Mouse (Mus musculus) granulocyte monocyte progenitor cell, adult 5-6 weeks (primary cell): ENCODE results near the gene Zfp119b. TPM values are rescaled to one million over a fixed set of nuclear protein-coding genes. Genes with fewer than 3 reads are reported as not detected.

Source experiments
- ATAC-seq: replicated peaks from 2 replicates; pipeline ENCODE4 v1.8.0; 2016; ENCODE audit warnings: mild to moderate bottlenecking, moderate TSS enrichment, inconsistent platforms; ENCODE audit not compliant: poor library complexity, severe bottlenecking
- total RNA-seq, 2 experiments: library from RNA; stranded (forward) in 1 of 2; stranded (reverse) in 1 of 2; fragments of 200-712, 200-1000 nt in 1 of 2; fragments of >200 nt in 1 of 2; fragmentation: Nextera tagmentation in 1 of 2; gene quantifications; 2 replicates each; pipeline ENCODE4 v1.2.3; 2014 to 2017

The Zfp119b gene
- total RNA-seq (2014; fragmentation: Nextera tagmentation) (2.1 and 5.4 TPM in 2 replicates), total RNA-seq (2017) (4.8 and 6.8 TPM in 2 replicates)

- no peak for ATAC-seq
These were observed at the start of gene Zfp119b for GRCm38 (mm10) chr17:55949400-55949799. TSS of gene Zfp119b (minus strand) at chr17:55949500.

- no peak for ATAC-seq
These were observed 46.7 kb upstream of the Zfp119b start for GRCm38 (mm10) chr17:55996007-55996406.

DNA sequence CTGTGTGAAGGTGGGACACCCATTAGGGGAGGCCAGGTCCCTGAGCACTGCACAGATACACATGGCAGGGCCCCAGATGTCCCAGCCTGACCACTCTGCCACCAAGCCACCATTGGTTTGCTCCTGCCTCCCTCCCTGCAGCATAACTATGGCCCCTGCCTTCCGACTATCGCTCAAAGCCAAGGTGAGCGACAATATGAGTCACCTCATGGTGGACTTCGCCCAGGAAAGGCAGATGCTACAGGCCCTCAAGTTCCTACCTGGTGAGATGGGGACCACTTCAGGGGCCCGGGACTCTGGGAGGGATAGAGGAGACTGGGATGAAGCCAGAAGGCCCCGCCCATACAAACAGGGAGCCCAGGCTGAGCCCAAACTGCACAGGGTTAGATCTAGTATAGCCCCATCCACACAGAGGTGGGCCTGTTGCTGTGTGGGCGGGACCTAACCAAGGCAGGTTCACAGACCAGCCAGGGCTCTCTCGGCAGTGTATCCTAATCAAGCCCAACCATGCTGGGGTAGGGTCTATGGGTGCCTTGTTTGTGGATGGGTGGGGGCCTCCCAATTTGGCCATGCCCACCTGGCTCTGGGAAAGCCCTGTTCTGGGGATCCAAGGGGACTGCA lies 41.1 kb upstream of the Zfp119b start:
- no peak for ATAC-seq

- ATAC-seq, result peak; percentile 54
These were observed 37.0 kb upstream of the Zfp119b start, which contains the start of gene Fsd1 for GRCm38 (mm10) chr17:55986030-55986961. TSS of gene Fsd1 (plus strand) at chr17:55986509.

- ATAC-seq, result no peak
These were observed 28.0 kb upstream of the Zfp119b start for GRCm38 (mm10) chr17:55977301-55977700.

- peak; percentile 94 for ATAC-seq
These were observed 27.1 kb upstream of the Zfp119b start for GRCm38 (mm10) chr17:55976255-55976862.

GRCm38 (mm10) chr17:55971453-55971852 lies 22.2 kb upstream of the Zfp119b start:
- 0 out of 2 replicates have a peak, but pooled peaks have one; percentile 3 for ATAC-seq

GRCm38 (mm10) chr17:55969966-55970891 lies 20.9 kb upstream of the Zfp119b start, which contains the start of gene Shd:
TSS of gene Shd (plus strand) at chr17:55970467.
- peak; percentile 47 for ATAC-seq

GRCm38 (mm10) chr17:55969560-55969959 lies 20.3 kb upstream of the Zfp119b start:
- no peak for ATAC-seq

DNA sequence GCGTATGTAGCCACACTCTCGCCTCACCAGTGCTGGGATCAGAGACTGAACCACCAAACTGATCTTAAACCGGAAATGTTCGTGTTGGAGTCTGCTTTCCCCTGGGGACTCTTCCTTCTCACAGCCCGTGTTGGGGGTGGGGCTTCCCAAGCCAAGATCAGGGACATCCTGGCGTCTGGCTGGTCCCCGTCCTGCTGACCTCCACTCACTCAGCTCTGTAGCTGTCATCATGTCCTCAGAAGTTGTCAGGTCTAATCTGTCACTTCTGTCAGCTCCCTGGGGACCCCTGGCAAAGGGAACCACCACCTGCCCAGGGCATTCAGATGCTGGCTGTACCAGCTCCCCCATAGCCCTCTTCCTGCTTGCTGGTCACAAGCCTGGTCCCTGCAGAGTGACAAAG lies 18.9 kb upstream of the Zfp119b start:
- ATAC-seq, result no peak

- ATAC-seq, result no peak
These were observed 17.9 kb upstream of the Zfp119b start for GRCm38 (mm10) chr17:55967186-55967585.

GRCm38 (mm10) chr17:55964996-55965395 lies 15.7 kb upstream of the Zfp119b start:
- no peak for ATAC-seq

DNA sequence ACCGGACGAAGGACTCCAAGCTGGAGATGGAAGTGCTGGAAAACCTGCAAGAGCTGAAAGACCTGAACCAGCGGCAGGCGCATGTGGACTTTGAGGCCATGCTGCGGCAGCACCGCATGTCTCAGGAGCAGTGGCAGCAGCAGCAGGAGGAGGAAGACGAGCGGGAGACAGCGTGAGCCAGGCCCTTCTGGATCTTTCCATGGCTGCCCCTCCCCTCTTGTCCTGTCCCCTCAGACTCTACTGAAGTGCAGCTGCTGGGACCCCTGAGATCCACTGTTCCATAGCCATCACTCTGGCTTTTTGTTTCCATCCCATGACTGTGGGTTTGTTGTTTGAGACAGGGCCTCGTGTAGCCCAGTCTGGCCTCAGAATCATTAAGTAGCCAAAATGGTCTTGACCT lies 15.2 kb upstream of the Zfp119b start:
- no peak for ATAC-seq

- ATAC-seq, result peak; percentile 61
These were observed 13.9 kb upstream of the Zfp119b start for GRCm38 (mm10) chr17:55963171-55963570.

- ATAC-seq, result no peak
These were observed 12.3 kb upstream of the Zfp119b start for GRCm38 (mm10) chr17:55961631-55962030.

DNA sequence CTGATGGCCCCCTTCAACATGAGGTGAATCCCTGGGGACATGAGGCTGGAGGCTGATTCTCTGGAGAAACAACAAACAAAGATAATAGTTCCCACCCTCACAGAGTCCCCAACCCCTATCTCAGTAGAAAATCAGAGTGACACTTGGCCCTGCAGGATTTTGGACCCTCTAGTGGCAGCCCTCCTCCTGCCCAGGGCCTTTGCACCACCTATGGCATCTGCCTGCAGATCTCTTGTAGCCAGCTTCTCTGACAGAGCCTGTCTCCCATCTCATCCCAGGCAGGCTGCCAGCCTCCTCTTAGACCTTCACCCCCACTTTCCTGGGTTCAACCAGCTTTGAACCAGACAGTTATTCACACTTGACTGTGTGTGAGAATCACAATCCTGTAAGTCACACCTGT lies 11.5 kb upstream of the Zfp119b start:
- ATAC-seq, result no peak

GRCm38 (mm10) chr17:55959946-55960740 lies 10.8 kb upstream of the Zfp119b start:
- no peak for ATAC-seq

- ATAC-seq, result peak; percentile 69
These were observed 9.8 kb upstream of the Zfp119b start, which contains the start of gene Yju2 for GRCm38 (mm10) chr17:55958918-55959728. TSS of gene Yju2 (plus strand) at chr17:55959099.
